Mouse (Mus musculus): ENCODE results near the gene Gm10697.
"Not testable (repeated sequence)": the region's sequence is repeated elsewhere in the genome, so short reads cannot be mapped to it uniquely, and the experiment has no call there.

DNA sequence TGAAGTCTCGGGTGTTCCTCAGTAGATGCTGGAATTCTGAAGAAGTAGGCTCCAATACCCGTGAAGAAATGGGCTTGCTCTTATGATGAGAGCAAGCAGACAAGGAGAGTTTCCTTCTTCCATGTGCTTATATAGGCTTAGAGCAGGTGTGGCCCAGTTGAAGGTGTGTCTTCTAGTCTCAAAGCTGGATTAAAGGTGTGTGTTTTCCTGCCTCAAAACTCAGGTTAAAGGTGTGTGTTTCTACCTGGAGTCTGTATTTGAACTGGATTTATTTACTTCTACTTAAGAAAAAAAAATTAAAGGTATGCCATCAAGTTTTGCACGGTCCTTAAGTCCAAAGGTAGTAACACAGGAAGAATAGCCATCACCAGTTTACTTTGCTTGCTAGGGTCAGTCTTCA lies 17.7 kb downstream of the Gm10697 start, which contains the start of gene Gm9125:
- TF ChIP-seq CTCF (IDR thresholded peaks at IDR 0.05; ENCODE audit: control insufficient read depth, insufficient read depth, insufficient replicate concordance, low read depth, low read length); POLR2A (IDR thresholded peaks at IDR 0.05; ENCODE audit: control insufficient read depth, low read depth, low read length): not testable (repeated sequence)
